Mouse (Mus musculus) kidney, adult 2 months (tissue): ENCODE data around the gene Anks1.

Experiments used
- CTCF ChIP-seq: fragments of 200-500 bp; conservative IDR thresholded peaks from 2 replicates; pipeline ENCODE4 v1.5.1; 2011; ENCODE audit warnings: low read depth, mild to moderate bottlenecking, control low read depth, low read length, moderate library complexity, mixed read lengths; ENCODE audit not compliant: insufficient read depth, insufficient read length
- POLR2A ChIP-seq: fragments of 200-500 bp; IDR thresholded peaks from one replicate; pipeline ENCODE4 v1.6.1; 2011; ENCODE audit warnings: low read depth, low read length, control low read depth

- TF ChIP-seq POLR2A = no peak
- TF ChIP-seq CTCF = no peak
Measured at GRCm38 (mm10) chr17:27937054-27937615, 28.0 kb downstream of the Anks1 start.
